Mouse (Mus musculus): ENCODE measurements around the gene Gm45140. TPM values are rescaled to one million over a fixed set of nuclear protein-coding genes. Genes with fewer than 3 reads are reported as not detected.

Gm45140 gene
- polyA plus RNA-seq, 1 experiment from 2014 or later: 2.8 TPM

DNA sequence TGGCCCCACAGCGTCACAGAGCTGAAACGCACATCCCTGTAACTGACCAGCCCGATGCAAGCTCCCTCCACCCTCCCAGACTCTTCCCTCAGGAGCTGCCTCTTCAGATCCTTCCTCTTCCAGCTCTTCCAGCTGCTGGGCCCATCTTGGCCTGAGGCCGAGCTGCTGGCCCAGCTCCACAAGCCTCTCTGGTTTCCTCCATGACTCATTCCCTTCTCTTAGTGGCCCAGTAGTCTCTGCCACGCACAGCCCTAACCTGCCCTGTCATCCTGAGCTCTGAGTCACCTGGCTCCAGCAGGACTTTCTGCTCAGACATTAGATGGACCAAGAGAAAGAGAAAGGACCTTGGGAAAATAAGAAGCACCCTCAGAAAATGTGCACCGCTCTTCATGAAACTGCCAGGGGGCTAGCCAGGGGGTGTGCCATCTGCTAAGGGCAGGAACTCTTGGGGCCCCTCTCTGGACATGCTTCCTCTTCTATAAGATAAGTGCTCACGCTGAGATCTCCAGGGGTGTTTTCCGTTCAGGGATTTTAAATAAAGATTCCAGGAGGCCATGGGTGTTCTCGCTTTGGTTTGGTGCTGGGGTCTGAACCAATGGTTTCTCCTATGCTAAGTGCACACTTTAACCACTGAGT is 33.4 kb upstream of the Gm45140 start:
- no peaks in the 10 kb centered on the region for H3K4me1 ChIP-seq
- H3K9ac ChIP-seq (replicated peaks): no peak overlapping the region
- no peak overlapping the region for H3K4me2 ChIP-seq (replicated peaks)
- no peaks in the 10 kb centered on the region for H3K27me3 ChIP-seq
- H3K27ac ChIP-seq (replicated peaks): no peak overlapping the region
- no peaks in the 10 kb centered on the region for H3K36me3 ChIP-seq
- no peak overlapping the region for H3K4me3 ChIP-seq
- ATAC-seq (ENCODE audit: low FRiP score, low read depth): no peak
- H3K9me3 ChIP-seq: no peaks in the 10 kb centered on the region
- whole genome bisulfite sequencing: 80% methylated on average over 9 of the region's 9 CpGs

DNA sequence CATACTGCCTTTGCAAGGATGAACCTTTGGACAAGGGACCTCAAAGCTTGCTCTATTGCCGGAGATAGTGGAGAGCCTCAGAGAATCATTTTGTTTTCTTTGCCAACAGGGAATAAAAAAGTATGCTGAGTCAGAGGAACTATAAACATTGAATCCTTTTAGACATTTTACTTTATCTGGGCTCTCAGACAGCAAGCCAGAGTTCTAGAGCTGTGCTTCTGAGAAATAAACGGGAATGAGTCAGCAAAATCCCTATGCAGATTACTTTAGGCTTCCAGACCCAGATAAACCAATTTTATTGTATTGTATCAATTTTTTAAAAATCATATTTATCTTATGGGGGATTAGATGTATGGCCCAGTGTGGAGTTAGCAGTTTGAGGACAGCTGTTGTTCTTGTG is 31.7 kb upstream of the Gm45140 start:
- no peak overlapping the region for H3K4me2 ChIP-seq (replicated peaks)
- no peaks in the 10 kb centered on the region for H3K4me1 ChIP-seq
- H3K9ac ChIP-seq (replicated peaks): no peak overlapping the region
- 84% methylated on average over 2 of the region's 2 CpGs for WGBS
- H3K27me3 ChIP-seq: no peaks in the 10 kb centered on the region
- no peaks in the 10 kb centered on the region for H3K36me3 ChIP-seq
- no peak for ATAC-seq (ENCODE audit: low FRiP score, low read depth)
- no peak overlapping the region for H3K27ac ChIP-seq (replicated peaks)
- no peak overlapping the region for H3K4me3 ChIP-seq
- H3K9me3 ChIP-seq: no peaks in the 10 kb centered on the region

DNA sequence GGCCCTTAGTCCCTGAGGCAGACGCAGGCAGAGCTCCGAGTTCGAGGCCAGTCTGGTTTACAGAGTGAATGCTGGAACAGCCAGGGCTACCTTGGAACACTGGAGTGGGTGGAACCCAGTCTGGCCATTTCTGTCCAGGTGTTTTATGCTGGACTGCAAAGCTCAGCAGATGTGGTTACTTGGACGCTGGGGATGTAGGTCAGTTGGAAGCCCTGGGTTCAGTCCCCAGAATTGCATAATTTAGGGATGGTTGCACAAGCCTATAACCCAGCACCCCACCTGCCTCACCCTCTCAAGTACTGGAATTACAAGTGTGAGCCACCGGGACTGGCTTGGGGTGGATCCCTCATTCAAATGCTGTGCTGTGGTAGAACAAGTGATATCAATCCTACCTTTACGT is 30.6 kb upstream of the Gm45140 start:
- Histone ChIP-seq H3K36me3 (no peaks in the 10 kb centered on the region), H3K9me3 (no peaks in the 10 kb centered on the region), H3K4me2 (replicated peaks) (no peak overlapping the region), H3K27me3 (no peaks in the 10 kb centered on the region), H3K27ac (replicated peaks) (no peak overlapping the region), H3K9ac (replicated peaks) (no peak overlapping the region), H3K4me1 (no peaks in the 10 kb centered on the region), H3K4me3 (no peak overlapping the region)
- 87% methylated on average over 6 of the region's 6 CpGs for WGBS
- ATAC-seq (ENCODE audit: low FRiP score, low read depth): no peak

DNA sequence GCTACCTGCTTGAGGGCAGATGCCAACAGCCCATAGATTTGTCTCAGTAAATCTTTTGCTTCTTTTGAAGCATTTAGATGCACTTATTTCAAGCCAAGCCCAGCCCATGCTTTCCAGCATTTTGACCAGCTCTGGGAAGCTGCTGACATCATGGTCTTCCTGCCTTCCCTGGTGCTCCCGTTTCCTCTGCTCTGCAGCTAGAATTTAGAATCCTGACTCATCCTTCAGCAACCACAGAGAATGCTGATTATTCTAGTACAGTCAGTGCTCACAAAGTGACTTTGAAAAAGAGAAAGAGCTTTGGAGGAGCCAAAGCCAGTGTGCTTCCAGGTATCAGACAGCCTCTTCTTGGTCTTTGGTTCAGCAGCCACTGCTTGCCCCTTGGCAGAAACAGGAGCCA is 21.5 kb upstream of the Gm45140 start:
- no peak overlapping the region for H3K4me3 ChIP-seq
- 73% methylated on average over 1 of the region's 1 CpGs for WGBS
- H3K4me1 ChIP-seq: no peaks in the 10 kb centered on the region
- no peak for ATAC-seq (ENCODE audit: low FRiP score, low read depth)
- no peaks in the 10 kb centered on the region for H3K9me3 ChIP-seq
- no peak overlapping the region for H3K27ac ChIP-seq (replicated peaks)
- H3K4me2 ChIP-seq (replicated peaks): no peak overlapping the region
- H3K9ac ChIP-seq (replicated peaks): no peak overlapping the region
- H3K36me3 ChIP-seq: no peaks in the 10 kb centered on the region
- no peaks in the 10 kb centered on the region; the same call in 1 of the 2 replicates for H3K27me3 ChIP-seq

DNA sequence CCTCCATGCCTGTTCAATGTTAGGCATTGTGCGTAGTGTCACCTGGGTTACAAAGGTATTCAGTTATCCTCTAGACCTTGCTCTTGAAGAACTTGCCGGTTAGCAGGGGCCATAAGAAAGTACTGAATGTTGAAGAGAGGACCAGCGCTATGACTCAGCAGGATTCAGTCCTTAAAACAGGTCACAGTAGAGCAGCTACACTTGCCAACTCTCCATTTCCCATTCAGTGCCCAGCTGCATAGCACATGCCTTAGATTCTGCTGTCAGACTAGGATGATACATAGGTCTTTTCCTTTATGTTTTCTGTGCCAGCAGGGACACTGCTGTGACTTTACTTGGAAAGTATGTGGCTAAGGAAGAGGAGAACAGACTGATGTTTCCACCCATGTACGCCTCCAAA is 17.9 kb upstream of the Gm45140 start:
- H3K36me3 ChIP-seq: no peaks in the 10 kb centered on the region
- H3K4me3 ChIP-seq: no peak overlapping the region
- no peak for ATAC-seq (ENCODE audit: low FRiP score, low read depth)
- no peak overlapping the region for H3K27ac ChIP-seq (replicated peaks)
- H3K27me3 ChIP-seq: no peaks in the 10 kb centered on the region; the same call in 1 of the 2 replicates
- 85% methylated on average over 4 of the region's 4 CpGs for WGBS
- H3K4me2 ChIP-seq (replicated peaks): no peak overlapping the region
- H3K9me3 ChIP-seq: no peaks in the 10 kb centered on the region
- H3K4me1 ChIP-seq: peaks cover 12% of the 10 kb centered on the region
- H3K9ac ChIP-seq (replicated peaks): no peak overlapping the region

DNA sequence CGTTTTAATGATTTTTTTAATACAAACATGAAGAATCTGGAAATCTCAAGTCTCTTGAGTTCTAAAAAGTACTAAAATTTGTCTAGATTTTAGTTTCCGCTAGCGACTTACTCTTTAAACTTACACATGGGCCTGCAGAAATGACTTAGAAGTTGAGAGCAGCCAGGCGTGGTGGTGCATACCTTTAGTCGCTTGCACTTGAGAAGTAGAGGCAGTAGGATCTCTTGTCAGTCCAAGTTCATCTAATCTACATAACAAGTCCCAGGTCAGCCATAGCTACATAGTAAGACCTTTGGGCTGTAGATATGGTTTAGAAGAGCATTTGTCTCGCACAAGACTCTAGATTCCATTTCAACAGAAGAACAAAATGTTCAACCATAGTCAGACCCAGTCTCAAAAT is 16.3 kb upstream of the Gm45140 start:
- 82% methylated on average over 6 of the region's 6 CpGs for WGBS
- Histone ChIP-seq H3K4me2 (replicated peaks) (no peak overlapping the region), H3K9ac (replicated peaks) (no peak overlapping the region), H3K4me1 (peaks cover 23% of the 10 kb centered on the region), H3K4me3 (no peak overlapping the region), H3K27ac (replicated peaks) (no peak overlapping the region), H3K9me3 (no peaks in the 10 kb centered on the region), H3K36me3 (peaks cover 5% of the 10 kb centered on the region; the same call in 1 of the 2 replicates), H3K27me3 (no peaks in the 10 kb centered on the region; the same call in 1 of the 2 replicates)
- no peak for ATAC-seq (ENCODE audit: low FRiP score, low read depth)

DNA sequence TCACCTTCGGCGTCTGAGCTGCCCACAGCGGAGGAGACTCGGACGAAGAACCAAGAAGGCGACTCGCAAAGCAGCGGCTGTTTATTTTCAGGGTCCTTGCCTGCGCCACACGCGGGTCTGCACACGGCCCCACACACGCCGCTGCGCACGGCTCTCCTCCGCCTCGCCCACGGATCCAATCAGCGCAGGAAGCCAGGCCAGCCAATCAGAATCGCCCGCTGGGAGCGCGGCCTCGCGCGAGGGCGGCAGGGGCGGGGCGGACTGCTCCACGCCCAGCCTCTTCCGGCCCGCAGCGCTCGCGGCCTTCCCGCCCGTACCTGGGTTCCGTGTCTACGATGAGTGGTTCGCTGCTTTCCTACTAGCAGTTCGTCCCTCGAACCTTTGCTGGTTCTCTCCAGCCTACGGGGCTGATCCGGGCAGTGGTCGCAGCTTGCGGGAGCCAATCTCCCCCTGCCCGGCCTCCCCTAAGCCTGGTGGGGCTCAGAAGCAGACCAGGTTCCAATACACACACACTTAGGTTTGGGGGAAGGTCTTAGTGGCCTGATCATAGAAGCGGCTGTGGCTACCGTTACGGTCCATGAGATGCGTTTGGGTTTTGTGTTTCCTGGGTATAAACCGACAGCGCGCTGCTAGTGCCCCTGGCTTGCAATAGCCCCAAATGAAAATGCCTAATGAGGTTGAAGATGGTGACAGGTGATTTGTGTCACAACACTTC is 15.5 kb upstream of the Gm45140 start, which contains the start of gene Cnbp:
TSS of gene Cnbp (minus strand) at position 207 of the 715 bp plus-strand sequence.
- peak within 1 kb of the TSS; percentile 99 for H3K9ac ChIP-seq (replicated peaks)
- peak within 1 kb of the TSS; percentile 85 for H3K4me2 ChIP-seq (replicated peaks)
- peaks cover 24% of the 10 kb centered on the region for H3K4me1 ChIP-seq
- peak within 1 kb of the TSS; percentile 93 for H3K27ac ChIP-seq (replicated peaks)
- H3K4me3 ChIP-seq: peak within 1 kb of the TSS; percentile 100
- H3K27me3 ChIP-seq: no peaks in the 10 kb centered on the region
- WGBS: under 1% methylated on average over 55 of the region's 55 CpGs
- peaks cover 5% of the 10 kb centered on the region; the same call in 1 of the 2 replicates for H3K36me3 ChIP-seq
- H3K9me3 ChIP-seq: no peaks in the 10 kb centered on the region
- peak; percentile 99 for ATAC-seq (ENCODE audit: low FRiP score, low read depth)

DNA sequence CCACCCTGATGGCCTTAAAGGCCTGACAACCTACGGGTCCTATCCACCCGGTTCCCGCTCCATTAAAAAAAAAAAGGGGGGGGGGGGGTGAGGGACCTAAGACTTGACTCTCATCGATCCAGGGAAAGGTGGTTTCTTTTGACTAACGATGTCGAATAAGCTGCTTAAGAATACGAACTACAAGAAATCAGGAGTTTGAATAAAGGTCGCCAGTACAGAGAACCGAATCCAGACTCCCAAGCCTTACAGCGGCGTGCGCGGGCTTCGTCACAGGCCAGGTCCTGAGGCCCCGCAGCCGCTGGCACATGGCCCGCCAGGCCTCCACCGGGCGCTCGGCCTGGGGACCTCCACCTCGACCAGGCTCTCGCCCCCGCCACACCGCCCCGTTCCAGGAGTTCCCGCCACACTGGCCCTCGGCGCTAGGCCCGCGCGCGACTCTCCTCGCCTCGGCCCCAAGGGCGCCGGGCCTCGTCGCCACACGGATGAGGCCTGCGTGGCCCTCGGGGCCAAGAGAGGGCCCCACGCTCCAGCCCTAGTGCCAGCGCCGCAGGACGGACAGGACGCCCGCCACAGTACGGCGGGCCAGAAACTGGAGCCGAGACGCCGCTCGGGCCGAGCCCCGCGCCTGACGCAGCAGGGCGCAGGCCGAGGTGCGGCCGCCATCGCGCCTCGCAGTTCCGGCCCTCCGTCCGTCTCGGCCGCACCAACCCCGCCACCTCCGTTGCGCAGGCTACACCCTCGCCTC is 14.7 kb upstream of the Gm45140 start:
- peak overlapping the region; percentile 85 for H3K4me2 ChIP-seq (replicated peaks)
- whole genome bisulfite sequencing: under 1% methylated on average over 61 of the region's 73 CpGs
- peak overlapping the region; percentile 99 for H3K9ac ChIP-seq (replicated peaks)
- peaks cover 8% of the 10 kb centered on the region for H3K36me3 ChIP-seq
- no peaks in the 10 kb centered on the region for H3K9me3 ChIP-seq
- peak overlapping the region; percentile 100 for H3K4me3 ChIP-seq
- ATAC-seq (ENCODE audit: low FRiP score, low read depth): peak; percentile 85
- no peaks in the 10 kb centered on the region for H3K27me3 ChIP-seq
- peak overlapping the region; percentile 93 for H3K27ac ChIP-seq (replicated peaks)
- H3K4me1 ChIP-seq: peaks cover 24% of the 10 kb centered on the region

DNA sequence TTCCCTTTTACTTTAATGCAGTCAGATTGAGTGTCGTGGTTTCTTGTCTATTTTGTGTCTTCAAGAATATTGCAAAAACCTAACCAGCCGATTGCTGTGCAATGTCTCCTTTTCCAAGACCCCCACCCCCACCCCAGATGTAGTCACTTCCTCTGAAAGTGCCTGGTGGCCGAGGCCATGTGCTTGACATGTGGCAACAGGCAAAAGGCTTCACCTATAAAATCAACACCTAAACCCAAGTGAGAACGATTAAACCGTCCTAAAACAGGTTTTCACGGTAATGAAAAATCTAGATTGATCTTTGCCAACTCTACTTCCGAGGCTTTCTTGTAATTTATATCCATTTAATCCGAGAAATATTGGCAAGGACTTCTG is 14.2 kb upstream of the Gm45140 start:
- H3K4me3 ChIP-seq: peak overlapping the region; percentile 100
- 2% methylated on average over 8 of the region's 8 CpGs for WGBS
- ATAC-seq (ENCODE audit: low FRiP score, low read depth): no peak

DNA sequence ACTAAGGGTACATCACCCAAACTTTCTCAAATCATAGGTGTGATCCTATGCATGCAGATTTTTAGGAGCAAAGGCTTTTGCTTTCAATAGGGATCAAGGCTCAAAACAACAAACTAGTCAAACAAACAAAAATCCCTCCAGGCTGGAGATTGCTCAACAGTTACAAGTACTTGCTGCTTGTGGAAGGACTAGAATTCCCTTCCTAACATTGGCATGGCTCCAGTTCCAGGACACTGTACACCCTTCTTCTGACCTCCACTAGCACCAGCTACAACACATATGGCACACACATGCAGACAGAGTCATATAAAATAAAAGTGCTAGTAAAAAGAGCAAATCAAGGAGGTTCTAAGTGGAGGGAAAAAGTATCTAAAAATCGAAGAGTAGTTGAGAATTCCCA is 11.2 kb upstream of the Gm45140 start:
- no peak overlapping the region for H3K27ac ChIP-seq (replicated peaks)
- 0 out of 2 replicates have a peak overlapping the region, but pooled peaks have one; percentile 2 for H3K9ac ChIP-seq (replicated peaks)
- no peaks in the 10 kb centered on the region for H3K9me3 ChIP-seq
- H3K4me2 ChIP-seq (replicated peaks): no peak overlapping the region
- H3K27me3 ChIP-seq: no peaks in the 10 kb centered on the region
- H3K36me3 ChIP-seq: peaks cover 42% of the 10 kb centered on the region
- no peak for ATAC-seq (ENCODE audit: low FRiP score, low read depth)
- H3K4me1 ChIP-seq: peaks cover 24% of the 10 kb centered on the region
- no peak overlapping the region for H3K4me3 ChIP-seq
- 81% methylated on average over 1 of the region's 1 CpGs for WGBS

More for the DNA sequence above, 14.2 kb upstream of the Gm45140 start:
- Histone ChIP-seq H3K27me3 (no peaks in the 10 kb centered on the region), H3K4me1 (peaks cover 24% of the 10 kb centered on the region), H3K36me3 (peaks cover 14% of the 10 kb centered on the region), H3K4me2 (replicated peaks) (peak overlapping the region; percentile 85), H3K9ac (replicated peaks) (peak overlapping the region; percentile 99), H3K27ac (replicated peaks) (no peak overlapping the region), H3K9me3 (no peaks in the 10 kb centered on the region)

DNA sequence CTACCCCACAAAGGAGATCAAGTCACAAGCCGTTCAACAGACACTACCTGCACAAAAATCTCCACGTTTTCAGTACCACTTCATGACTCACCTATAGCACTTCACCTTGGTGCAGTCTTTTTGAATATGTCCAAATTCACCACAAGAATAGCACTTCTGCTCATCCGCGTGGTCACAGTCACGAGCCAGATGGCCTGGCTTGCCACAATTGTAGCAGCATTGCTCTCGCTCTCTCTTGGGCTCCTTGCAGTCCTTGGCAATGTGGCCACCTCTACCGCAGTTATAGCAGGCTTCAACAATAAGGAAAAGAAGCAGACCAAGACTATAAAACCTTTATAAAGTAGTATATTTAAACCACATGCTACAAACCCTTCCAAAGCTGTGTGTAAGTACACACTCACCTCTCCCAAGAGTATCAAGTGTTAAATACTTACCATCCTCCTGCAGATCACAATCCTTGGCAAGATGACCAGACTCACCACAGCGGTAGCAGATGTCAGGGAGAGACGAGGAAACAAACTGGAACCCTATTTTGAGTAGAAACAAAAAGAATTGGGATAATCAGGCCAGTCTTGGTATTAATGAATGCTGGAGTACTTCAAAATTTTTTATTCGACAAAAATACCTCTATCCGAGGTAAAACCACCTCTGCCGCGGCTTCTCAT is 9.6 kb upstream of the Gm45140 start:
- Histone ChIP-seq H3K9me3 (no peaks in the 10 kb centered on the region), H3K36me3 (peaks cover 45% of the 10 kb centered on the region), H3K27me3 (no peaks in the 10 kb centered on the region), H3K9ac (replicated peaks) (no peak overlapping the region), H3K27ac (replicated peaks) (no peak overlapping the region), H3K4me1 (peaks cover 22% of the 10 kb centered on the region), H3K4me2 (replicated peaks) (no peak overlapping the region), H3K4me3 (no peak overlapping the region)
- ATAC-seq (ENCODE audit: low FRiP score, low read depth): no peak
- 91% methylated on average over 13 of the region's 13 CpGs for WGBS

Data from midbrain, embryonic 12.5 days (tissue).